ENCODE assay signal across 9 mouse cellular contexts in genomic region chr10:69100021-69100420, GRCm38 (mm10).
"Had no signal": no experiment of that assay in that cellular context is flagged by ENCODE, and none has a peak within 500 bp of the region (broad histone marks: within the 10 kb centered on the region; RNA-seq: fewer than 3 reads in every experiment).

No protein-coding gene starts in this region.

- DNase-seq: liver; liver, embryonic 13.5 days; liver, postnatal 0 days; lung, adult 18-20 months; lung, adult 2 months; lung, postnatal 10 days; lung, postnatal 14 days; lung, postnatal 36 days; lung, postnatal 4 days had no signal
